Mouse (Mus musculus) cerebellum, adult 9-10 months (tissue): Measurements from ENCODE around the gene Tmem252.
"Not testable (repeated sequence)": the region's sequence is repeated elsewhere in the genome, so short reads cannot be mapped to it uniquely, and the experiment has no call there.

Experiments used
- DNase-seq: peaks from one replicate; pipeline ENCODE4 v3.0.0; 2022

Gene Tmem252

GRCm38 (mm10) chr19:24683016-24683720 is 9.4 kb downstream of the Tmem252 start:
- DNase-seq = no peak

- no peak for DNase-seq
Measured at GRCm38 (mm10) chr19:24686411-24686810, 12.6 kb downstream of the Tmem252 start.

GRCm38 (mm10) chr19:24688327-24688726 is 14.5 kb downstream of the Tmem252 start:
- no peak for DNase-seq

GRCm38 (mm10) chr19:24689531-24689930 is 15.7 kb downstream of the Tmem252 start:
- no peak for DNase-seq

- DNase-seq = no peak
Measured at GRCm38 (mm10) chr19:24692691-24693090, 18.9 kb downstream of the Tmem252 start.

GRCm38 (mm10) chr19:24697946-24698345 is 24.1 kb downstream of the Tmem252 start:
- no peak for DNase-seq

- no peak for DNase-seq
Measured at GRCm38 (mm10) chr19:24698651-24699050, 24.8 kb downstream of the Tmem252 start.

- no peak for DNase-seq
Measured at GRCm38 (mm10) chr19:24699196-24699595, 25.4 kb downstream of the Tmem252 start.

- DNase-seq = no peak
Measured at GRCm38 (mm10) chr19:24699910-24700309, 26.1 kb downstream of the Tmem252 start.

GRCm38 (mm10) chr19:24700664-24701063 is 26.9 kb downstream of the Tmem252 start:
- DNase-seq = no peak

GRCm38 (mm10) chr19:24701716-24702115 is 27.9 kb downstream of the Tmem252 start:
- no peak for DNase-seq

GRCm38 (mm10) chr19:24703168-24703567 is 29.4 kb downstream of the Tmem252 start:
- DNase-seq = not testable (repeated sequence)

- no peak for DNase-seq
Measured at GRCm38 (mm10) chr19:24703680-24704079, 29.9 kb downstream of the Tmem252 start.

- DNase-seq = no peak
Measured at GRCm38 (mm10) chr19:24704326-24704725, 30.5 kb downstream of the Tmem252 start.

GRCm38 (mm10) chr19:24705395-24705794 is 31.6 kb downstream of the Tmem252 start:
- DNase-seq = peak; percentile 9

GRCm38 (mm10) chr19:24707071-24707906 is 33.5 kb downstream of the Tmem252 start:
- no peak for DNase-seq

GRCm38 (mm10) chr19:24708032-24708431 is 34.2 kb downstream of the Tmem252 start:
- DNase-seq = no peak

- no peak for DNase-seq
Measured at GRCm38 (mm10) chr19:24716303-24717097, 42.7 kb downstream of the Tmem252 start.

GRCm38 (mm10) chr19:24718021-24718420 is 44.2 kb downstream of the Tmem252 start:
- no peak for DNase-seq

- DNase-seq = no peak
Measured at GRCm38 (mm10) chr19:24719504-24719903, 45.7 kb downstream of the Tmem252 start.

- no peak for DNase-seq
Measured at GRCm38 (mm10) chr19:24720448-24720847, 46.6 kb downstream of the Tmem252 start.

- DNase-seq = no peak
Measured at GRCm38 (mm10) chr19:24724362-24724761, 50.6 kb downstream of the Tmem252 start.

GRCm38 (mm10) chr19:24730661-24731060 is 56.9 kb downstream of the Tmem252 start:
- no peak for DNase-seq
